Mouse (Mus musculus) erythroblast, embryonic 14.5 days (primary cell): Measurements from ENCODE around the gene Scn10a.

Experiments
- GATA1 ChIP-seq: IDR thresholded peaks from 2 replicates; pipeline ENCODE4 v1.6.1; 2012; ENCODE audit warnings: low read length, inconsistent platforms, mixed read lengths
- TAL1 ChIP-seq: IDR thresholded peaks from 3 replicates; pipeline ENCODE4 v1.6.1; 2012; ENCODE audit warnings: low read length, inconsistent platforms, mixed read lengths

- no peak for TF ChIP-seq GATA1
- TF ChIP-seq TAL1: no peak
Measured at GRCm38 (mm10) chr9:119656111-119656510, 63.0 kb downstream of the Scn10a start.
